Mouse (Mus musculus): ENCODE results near the gene Rnh1. TPM values are rescaled to one million over a fixed set of nuclear protein-coding genes. Genes with fewer than 3 reads are reported as not detected.

The Rnh1 gene
- 10 to 100 TPM; 20.1 to 25.3 TPM for total RNA-seq (2021)

DNA sequence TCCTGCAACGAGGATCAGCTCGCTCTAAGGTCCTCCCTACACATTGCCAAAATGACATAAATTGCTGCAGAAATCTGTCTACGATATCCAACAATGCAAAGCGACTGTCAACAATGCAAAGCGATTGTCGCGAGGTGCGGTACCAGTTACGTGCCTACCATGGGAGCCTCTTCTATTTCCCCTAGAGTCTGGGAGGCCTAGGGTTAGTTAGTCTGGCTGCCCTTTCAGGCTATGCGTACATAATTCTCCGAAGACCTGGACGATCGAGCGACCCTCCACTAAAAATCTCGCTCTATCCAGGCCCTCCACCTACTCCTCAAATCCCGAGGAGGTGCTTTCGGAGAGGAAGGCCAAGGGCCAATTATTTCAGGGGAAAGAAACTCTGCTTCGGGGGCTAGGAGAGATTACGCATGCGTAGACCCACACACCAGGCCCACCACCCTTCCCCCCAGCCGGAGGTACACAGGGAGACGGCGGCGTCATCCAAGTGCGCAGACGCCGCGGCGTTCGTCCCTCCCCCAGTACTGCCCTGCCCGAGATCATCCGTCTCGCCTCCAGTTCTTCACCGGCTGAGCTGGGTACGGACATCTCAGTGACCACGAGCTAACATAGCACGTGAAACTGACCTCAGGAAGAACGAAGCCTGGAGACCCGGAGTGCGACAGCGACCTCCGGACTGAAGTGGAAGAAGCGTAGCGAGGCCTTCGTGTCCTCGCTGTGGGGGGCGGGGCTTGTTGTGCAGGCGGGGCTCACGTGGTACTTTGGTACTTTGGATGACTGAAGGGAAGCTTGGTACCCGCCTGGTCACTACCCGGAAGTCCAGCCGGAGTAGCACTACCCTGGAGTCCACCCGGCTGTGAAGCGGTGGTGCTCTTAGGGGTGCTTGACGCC lies at the start of gene Rnh1:
TSS of gene Rnh1 (minus strand) at position 742 of the 891 bp plus-strand sequence.
- intact Hi-C loops (cut with DNase I), result loop anchor here (10.0 kb wide), 3 partner anchors 108 to 318 kb away; partner anchors contain the start of genes B4galnt4, Bet1l, Cox8b and Gm45785

DNA sequence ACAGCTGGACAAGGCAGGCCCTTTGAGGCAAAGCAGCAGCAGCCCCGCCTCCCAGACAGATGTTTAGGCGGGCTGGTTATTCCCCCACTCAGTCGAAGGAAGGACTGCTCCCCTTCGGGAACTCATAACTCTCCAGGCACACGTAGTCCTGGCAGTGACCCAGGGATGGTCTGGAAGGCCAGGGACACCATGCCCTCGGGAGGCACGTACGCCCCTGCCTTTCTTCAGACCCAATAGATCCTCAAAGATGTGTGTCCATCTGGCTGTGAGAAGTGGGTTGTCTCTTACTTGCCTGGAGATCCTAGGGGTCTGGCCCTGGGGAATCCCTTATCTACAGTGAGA lies 49.4 kb upstream of the Rnh1 start:
- intact Hi-C loops (cut with DNase I), result no loop called here

More for the DNA sequence above, at the start of gene Rnh1:
- DNase-seq, result peak; percentile 96

DNA sequence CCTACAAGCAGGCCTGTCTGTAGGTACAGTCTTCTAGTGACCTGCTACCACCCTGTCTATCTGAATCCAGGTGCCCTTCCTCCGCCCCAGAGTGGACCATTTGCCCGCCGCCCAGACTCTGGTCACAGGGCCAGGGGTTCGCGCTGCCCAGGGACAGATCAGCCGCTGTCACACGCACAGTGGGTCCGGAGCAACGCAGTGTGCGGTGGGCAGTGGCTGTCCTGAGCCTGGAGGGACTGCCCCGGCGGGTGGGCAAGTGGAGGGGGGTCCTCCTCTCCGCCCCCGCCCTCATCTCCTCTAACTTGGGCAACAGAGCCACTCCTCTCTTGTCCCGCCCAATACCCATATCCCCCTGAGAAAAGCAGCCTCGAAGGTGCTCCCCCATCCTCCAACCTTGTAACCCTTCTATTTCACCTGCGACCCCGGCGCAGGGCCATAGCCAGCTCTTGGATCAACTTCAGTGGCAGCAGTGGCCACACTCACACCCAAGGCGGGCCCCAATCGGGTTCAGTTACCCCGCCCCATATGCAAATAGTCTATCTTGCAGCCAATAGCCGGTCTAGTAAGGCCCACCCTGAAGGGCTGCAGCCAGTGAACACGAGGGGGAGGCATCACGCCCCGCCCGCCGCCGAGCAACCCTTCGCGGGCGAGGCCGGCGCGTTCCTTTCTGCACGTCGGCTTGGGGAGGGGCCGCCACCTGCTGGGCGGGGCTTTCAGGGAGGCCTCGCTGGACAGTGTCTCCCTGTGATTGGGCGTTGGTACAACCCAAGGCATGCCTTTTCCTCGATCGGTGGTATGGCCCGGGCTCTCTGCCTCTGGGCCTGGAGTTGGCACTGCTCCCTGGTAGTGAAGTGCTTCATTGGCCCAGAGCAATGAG lies 48.8 kb upstream of the Rnh1 start:
- intact Hi-C loops (cut with DNase I), result no loop called here
- peak; percentile 98 for DNase-seq

More for the DNA sequence above, 49.4 kb upstream of the Rnh1 start:
- DNase-seq, result no peak

DNA sequence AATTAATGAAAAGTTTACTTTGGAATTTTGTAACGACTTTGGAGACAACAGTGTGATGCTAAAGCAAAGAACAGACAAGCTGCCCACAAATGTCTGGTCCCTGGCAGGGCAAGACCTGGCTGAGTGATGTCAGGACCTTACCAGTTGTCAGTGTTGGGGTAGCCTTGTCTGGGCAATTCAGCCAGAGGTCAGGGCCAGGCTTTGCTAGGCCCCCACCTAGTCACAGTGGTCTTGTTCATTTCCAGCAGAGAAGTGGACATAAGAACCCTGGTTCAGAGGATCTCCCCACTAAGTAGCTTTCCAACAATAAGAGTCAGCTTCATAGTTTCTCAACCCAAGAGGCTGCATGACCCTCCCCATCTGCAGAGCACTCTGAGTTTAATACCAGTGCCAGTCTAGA lies 47.7 kb upstream of the Rnh1 start:
- intact Hi-C loops (cut with DNase I), result no loop called here
- no peak for DNase-seq

DNA sequence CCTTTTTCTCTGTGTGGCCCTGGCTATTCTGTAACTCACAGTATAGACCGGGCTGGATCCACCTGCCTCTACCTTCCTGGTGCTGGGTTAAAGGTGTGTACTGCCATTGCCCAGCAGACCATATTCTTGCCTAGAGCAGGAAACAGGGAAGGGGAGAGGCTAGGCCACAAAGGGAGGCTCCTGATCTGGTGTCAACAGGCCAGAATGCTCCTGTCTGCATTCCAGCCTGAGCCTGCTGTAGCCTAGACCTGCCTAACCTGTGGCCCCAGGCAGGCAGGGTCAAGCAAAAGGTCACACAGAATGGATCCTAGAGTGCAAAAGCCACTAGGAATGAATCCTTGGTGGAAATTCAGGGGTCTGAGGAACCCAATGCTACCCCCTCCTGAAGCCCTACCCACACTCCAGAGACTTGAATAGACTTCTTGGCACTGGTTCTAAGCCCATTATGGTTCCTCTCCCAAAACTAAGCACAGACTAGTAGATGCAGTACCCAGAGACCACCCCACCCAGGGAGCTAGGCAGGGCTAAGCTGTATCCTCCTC lies 47.0 kb upstream of the Rnh1 start:
- DNase-seq, result no peak
- intact Hi-C loops (cut with DNase I), result no loop called here

DNA sequence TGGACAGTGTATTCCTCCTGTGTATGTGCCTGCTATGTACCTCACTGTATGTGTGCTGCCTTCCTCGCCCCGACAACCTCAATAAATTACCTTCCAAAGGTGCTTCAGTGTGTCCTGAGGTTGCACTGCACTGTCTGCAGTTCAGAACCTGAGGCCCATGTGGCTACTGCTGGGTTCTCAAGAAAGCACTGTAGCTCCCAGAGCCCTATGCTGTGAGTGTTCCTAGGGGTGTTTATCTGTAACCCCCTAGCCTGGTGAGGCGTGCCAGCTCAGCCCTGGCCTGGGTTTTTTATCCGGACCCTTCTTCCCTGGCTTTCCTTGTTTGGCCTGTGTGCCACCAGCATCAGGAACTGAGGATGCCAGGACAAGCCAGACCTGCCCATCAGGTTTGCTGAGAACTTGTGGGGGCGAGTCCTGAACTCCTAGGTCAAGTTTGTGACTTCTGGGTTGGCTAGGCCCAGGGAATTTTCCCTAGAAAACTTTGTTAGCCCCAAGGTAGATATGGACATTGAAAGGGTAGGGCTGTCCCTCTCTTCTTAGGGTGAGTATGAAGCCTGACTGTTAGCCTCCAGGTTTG lies 46.0 kb upstream of the Rnh1 start:
- DNase-seq, result no peak
- intact Hi-C loops (cut with DNase I), result no loop called here

DNA sequence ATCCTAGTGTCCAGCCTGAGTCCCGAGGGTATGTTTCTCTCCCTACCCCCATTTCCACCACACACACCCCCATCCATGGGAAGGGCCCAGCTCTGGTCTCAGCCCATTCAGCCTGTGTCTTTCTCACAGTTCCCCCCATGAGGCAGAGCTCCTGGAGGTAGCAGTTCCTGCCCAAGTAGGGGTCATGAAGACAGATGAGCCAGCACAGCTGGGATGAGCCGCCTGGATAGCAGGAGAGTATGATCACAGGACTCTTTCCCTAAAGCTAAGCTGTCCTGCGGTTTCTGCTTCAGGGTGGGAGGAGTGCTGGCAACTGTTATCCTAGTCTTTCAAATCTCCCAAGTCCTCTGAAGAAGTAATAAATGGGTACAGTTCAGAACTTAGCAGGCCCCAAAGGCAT lies 45.5 kb upstream of the Rnh1 start:
- DNase-seq, result no peak
- intact Hi-C loops (cut with DNase I), result no loop called here

DNA sequence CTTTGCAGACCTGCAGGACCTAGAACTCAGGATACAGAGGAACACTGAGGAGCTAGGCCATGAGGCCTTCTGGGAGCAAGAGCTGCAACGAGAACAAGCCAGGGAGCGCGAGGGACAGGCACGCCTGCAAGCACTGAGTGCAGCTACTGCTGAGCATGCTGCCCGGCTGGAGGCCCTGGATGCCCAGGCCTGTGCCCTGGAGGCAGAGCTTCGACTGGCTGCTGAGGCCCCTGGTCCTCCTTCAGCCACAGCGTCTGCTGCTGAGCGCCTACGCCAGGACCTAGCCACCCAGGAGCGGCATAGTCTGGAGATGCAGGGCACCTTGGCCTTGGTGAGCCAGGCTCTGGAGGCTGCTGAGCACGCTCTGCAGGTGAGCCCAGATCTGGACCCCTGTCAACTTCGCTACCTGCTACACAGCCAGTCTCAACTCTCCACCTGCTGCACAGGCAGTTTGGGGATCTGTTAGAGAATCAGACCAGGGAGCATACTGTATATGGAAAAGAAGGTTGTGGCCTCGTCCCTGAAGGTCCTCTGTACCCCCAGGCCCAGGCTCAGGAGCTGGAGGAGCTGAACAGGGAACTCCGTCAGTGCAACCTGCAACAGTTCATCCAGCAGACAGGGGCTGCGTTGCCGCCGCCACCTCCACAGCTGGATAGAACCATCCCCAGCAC lies 44.8 kb upstream of the Rnh1 start:
- intact Hi-C loops (cut with DNase I), result no loop called here
- no peak for DNase-seq

DNA sequence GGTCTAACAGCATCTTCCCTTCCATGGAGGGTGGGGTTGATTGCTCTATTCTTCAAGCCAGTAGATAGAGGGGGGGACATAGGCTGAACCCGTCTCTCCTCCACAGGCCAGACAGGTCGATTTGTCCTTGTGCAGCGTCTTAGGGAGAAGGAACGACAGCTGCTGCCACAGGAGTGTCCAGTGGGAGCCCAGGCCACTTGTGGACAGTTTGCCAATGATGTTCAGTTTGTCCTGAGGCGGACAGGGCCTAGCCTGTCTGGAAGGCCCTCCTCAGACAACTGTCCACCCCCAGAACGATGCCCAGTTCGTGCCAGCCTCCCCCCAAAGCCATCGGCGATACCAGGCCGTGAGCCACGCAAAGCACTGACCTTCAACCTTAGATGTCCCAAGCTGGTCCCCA lies 44.2 kb upstream of the Rnh1 start:
- intact Hi-C loops (cut with DNase I), result no loop called here
- no peak for DNase-seq

DNA sequence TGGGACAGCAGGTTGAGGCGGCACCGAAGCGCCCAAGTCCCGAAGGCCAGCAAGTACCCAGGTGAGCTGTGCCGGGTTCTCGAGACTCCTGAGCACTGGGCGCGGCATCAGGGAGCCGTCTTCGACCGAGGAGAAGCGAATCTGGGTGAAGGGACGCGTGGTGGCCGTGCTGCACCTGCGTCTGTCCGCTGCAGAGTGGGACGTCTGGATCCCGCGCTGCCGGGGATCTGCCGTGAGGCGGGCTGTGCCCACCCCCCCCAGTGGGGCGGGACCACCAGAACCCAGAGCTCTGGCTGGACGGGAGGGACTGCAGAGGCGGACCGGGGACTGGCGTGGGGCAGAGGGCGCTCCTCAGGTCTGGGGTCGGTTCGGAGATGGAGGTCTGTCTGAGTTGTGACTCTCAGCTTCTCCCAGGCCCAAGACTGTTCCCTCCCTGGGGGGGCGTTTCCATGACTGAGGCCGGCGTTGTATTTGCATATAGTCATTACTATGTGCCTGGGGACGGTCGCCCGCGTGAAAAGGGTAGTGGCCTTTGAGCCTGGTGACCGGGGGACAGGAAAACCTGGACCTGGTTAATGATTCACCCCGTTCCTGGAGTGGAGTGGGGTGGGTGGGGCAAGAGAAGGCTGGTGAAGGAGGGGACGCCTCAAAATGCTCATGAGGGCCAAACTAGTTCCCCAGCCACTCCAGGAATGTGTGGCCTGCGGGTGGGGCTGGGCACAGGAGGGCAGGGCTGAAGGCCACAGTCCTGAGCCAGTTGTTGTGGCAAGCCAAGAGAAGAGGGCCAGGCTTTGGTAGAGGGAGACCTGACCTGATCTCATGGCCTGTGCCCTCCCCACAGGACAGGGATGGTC lies 43.5 kb upstream of the Rnh1 start:
- peak; percentile 50 for DNase-seq
- intact Hi-C loops (cut with DNase I), result no loop called here

DNA sequence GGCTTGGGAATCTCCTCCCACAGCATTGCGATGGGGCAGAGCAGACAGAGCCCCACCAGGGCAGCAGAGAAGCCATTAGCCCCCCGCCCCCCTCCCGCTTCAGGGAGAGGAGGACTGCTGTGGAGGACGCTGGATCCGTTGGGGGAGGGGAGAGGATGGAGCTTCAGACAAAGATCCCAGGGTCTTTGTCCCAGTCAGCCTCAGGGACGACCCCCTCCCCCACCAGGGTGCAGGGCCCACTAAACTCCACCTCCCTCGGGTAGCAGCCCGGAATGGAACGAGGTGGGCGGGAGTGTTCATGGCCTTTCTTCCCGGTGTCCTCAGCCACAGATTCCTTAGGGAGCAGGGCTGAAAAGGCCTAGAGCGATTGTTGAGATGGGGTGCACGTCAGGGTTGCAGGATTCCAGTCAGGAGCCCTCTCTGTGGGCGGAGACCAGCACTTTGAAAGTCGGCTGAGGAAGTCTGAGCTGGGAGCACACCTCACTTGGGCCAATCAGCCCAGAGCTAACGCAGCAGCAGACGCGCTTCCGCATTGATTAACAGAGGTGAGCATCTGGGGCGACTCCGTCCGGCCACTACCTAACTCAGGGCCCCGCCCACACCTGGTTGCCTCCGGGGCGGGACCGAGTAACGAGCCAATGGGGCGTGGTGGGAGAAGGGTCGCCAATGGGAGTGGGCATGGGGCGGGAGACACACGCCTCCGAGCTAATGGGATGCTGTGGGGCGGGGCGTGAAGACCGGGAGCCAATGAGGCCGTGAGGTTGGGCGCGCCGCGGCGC lies 42.6 kb upstream of the Rnh1 start, which contains the start of gene Rassf7:
TSS of gene Rassf7 (plus strand) at position 760 of the 779 bp plus-strand sequence.
- peak; percentile 93 for DNase-seq
- intact Hi-C loops (cut with DNase I), result no loop called here

DNA sequence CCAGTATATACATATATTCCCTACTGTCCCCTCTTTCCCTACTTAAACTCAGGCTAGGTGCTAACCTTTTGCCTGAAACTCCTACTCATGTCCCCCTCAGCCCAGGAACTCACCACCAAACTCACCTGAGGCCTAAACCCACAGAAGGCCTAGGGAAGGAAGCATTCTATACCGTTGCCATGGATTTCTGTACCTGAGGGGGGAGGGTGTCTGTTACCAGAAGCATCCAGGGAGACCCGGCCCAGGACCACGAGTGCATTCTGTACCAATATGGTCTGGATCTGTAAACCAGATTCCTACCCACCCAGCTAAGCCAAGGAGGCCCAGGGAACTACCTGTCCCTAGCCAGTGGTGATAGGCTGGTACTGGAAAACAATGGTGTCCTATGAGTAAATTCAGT lies 41.7 kb upstream of the Rnh1 start:
- no peak for DNase-seq
- intact Hi-C loops (cut with DNase I), result no loop called here

DNA sequence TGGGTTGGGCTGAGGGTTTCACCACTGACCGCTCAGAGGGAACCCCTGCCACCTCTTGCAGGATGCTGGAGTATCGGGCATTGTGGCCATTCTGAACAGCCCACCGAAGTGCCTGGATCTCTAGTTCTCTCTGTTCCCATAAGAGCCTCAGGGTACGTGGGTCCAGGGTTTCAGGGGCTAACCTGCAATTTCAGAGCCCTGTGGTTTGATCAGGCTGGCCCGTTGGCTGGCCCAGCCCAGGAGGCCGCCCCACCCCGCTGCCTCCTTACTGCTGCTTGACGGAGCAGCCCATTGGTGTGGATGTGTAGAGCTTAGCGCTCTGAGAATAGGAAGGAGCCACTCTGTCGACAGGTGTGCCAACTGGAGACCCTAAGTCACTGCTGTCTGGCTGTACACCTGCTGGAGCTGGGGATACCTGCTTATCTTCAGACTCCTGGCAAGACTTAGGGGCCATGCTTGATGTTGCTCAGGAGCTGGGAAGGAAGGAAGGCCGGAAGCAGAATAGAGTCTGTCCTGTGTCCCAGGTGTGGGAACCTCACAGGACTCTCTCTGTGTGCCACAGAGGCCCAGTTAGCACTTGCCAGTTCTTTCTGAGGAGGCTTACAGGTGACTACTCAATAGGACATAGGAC lies 41.1 kb upstream of the Rnh1 start, which contains the start of gene Lmntd2:
TSS of gene Lmntd2 (minus strand) at position 476 of the 631 bp plus-strand sequence.
- no peak for DNase-seq
- intact Hi-C loops (cut with DNase I), result no loop called here

DNA sequence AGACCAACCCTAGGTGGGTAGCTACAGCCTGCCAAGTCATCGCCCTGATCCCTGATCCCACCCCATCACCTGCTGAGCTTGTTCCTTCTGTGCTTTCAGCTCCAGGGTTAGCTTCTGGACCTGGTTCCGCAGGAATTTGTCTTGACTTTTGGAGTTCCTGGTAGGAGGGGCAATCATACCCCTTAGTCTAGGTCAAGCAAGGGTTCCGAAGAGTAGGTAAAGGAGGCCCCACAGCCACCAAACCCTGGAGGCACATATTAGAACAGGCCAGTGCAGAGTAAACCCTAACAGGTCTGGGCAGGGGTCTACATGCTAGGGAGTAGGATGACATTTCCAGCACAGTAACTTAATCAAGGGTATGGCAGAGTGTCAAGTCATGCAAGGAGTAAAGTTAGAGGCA lies 40.5 kb upstream of the Rnh1 start:
- no peak for DNase-seq
- intact Hi-C loops (cut with DNase I), result no loop called here

DNA sequence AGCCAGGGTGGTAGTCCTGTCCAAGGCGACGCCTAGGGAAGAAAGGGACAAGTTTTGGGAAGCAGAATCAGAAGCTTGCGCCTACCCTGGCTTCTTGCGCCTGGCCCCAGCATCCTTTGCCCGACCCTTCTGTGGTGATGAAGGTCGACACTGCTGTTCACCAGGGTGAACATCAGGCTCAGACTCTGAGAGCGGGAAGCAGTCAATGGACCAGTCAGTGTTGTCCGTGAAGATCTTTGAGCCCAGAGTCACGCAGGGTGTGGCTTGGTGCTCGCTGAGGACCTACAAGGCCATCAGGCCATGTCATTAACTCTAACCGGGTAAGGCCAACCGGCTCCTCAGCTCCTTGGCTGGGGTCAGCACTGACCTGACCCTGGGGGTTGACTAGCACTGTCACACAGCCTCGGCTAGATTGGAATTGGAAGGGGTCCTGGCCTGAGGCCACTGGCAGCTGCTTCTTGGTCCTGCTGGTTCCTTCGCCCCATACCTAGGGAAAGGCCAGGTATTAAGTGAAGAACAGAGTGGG lies 38.0 kb upstream of the Rnh1 start:
- no peak for DNase-seq
- intact Hi-C loops (cut with DNase I), result no loop called here

DNA sequence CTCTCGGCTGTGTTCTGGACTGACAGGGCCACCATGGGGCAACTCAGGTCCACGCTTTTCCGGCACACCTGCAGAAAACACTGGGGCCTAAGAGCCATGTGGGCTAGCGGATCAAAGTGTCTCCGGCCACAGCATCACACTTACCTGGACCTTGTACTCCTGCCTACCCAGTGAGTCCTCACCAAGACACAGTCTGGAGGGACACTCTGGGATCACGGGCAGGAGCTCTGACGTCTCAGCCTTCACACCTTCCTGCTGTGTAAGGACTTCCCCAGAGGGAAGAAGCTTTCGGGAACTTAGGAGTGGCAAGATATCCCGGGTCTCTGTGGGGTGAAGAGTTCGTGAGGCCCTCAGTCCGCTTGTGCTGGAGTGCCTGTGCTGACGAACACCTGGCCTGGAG lies 37.5 kb upstream of the Rnh1 start:
- no peak for DNase-seq
- intact Hi-C loops (cut with DNase I), result no loop called here

DNA sequence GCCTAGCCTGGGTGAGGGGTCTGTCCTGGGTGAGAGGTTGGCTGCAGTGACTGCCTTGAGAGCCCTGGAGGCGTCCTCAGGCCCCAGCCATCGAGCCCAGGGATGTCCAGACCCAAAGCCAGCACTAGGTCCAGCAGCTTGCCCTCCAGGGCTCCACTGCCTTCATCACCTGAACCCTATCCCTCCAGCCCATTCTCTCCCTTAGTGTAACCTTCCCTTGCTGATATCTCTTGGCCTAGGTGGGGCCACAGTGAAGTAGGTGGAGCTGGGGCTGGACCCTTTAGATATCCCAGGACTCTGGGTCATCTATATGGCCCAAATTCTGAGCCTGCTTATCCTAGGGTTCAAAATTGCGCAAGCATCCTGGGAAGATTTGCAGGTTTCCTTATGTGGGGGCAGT lies 36.9 kb upstream of the Rnh1 start:
- no peak for DNase-seq
- intact Hi-C loops (cut with DNase I), result no loop called here
